ENCODE assay signal across 30 mouse cellular contexts in genomic region chr7:103305348-103305747, GRCm38 (mm10). TPM values are rescaled to one million over a fixed set of nuclear protein-coding genes. Genes with fewer than 3 reads are reported as not detected.
"Had no signal": no experiment of that assay in that cellular context is flagged by ENCODE, and none has a peak within 500 bp of the region (broad histone marks: within the 10 kb centered on the region; RNA-seq: fewer than 3 reads in every experiment).

Gene Olfr596, plus strand, starts transcription at chr7:103305648.

RNA-seq across cellular contexts. Expression of gene Olfr596, which starts in this region (rescaled TPM):
- total RNA-seq: common myeloid progenitor, adult 5-6 weeks; forebrain, postnatal 0 days; gastrocnemius, adult 18-20 months; gastrocnemius, adult 2 months; gastrocnemius, adult 8-10 months; gastrocnemius, postnatal 14 days; gastrocnemius, postnatal 25 days; gastrocnemius, postnatal 36 days; gastrocnemius, postnatal 4 days; granulocyte monocyte progenitor cell, adult 5-6 weeks; heart, adult 18-20 months; heart, adult 2 months; heart, adult 8-10 months had no signal
- polyA plus RNA-seq: cortical plate, adult 2 months; embryonic facial prominence, embryonic 10.5 days; embryonic facial prominence, embryonic 11.5 days; embryonic facial prominence, embryonic 12.5 days; embryonic facial prominence, embryonic 13.5 days; embryonic facial prominence, embryonic 14.5 days; embryonic facial prominence, embryonic 15.5 days; erythroblast, embryonic 14.5 days; forebrain, embryonic 10.5 days; forebrain, embryonic 11.5 days; forebrain, embryonic 12.5 days; forebrain, embryonic 13.5 days; forebrain, embryonic 14.5 days; forebrain, embryonic 15.5 days; forebrain, embryonic 16.5 days; forebrain, postnatal 0 days; frontal cortex, adult 2 months; gonadal fat pad, adult 2 months; heart, adult 2 months had no signal
